Mouse (Mus musculus) MEL (cell line): ENCODE data around the gene Alox5ap. TPM values are rescaled to one million over a fixed set of nuclear protein-coding genes. Genes with fewer than 3 reads are reported as not detected.

Experiments used
- DNase-seq: peaks from one replicate; pipeline ENCODE4 v3.0.0; 2011; ENCODE audit warnings: low read depth, low spot score
- H3K27ac ChIP-seq: 2 replicates; pipeline ENCODE4 v1.5.1; 2012; ENCODE audit warnings: low read depth, mild to moderate bottlenecking, control low read depth, low read length, moderate library complexity; ENCODE audit not compliant: control insufficient read depth
- H3K27me3 ChIP-seq, 2 experiments: fragments of 150-350 bp in 1 of 2; sonication (generic) in 1 of 2; 2 replicates each; pipeline ENCODE4 v1.6.1; 2012; ENCODE audit warnings: low read length in 2 of 2, mild to moderate bottlenecking in 2 of 2, improper control_type of control experiment in 1 of 2, moderate library complexity in 1 of 2; ENCODE audit not compliant: insufficient read depth in 2 of 2, control insufficient read depth in 1 of 2
- H3K36me3 ChIP-seq, 2 experiments: 2 replicates each; pipeline ENCODE4 v1.6.1; 2012 to 2014; ENCODE audit warnings: low read length in 2 of 2, improper control_type of control experiment in 1 of 2, inconsistent platforms in 1 of 2, mild to moderate bottlenecking in 1 of 2; ENCODE audit not compliant: insufficient read depth in 2 of 2, control insufficient read depth in 1 of 2
- H3K4me1 ChIP-seq, 2 experiments: fragments of 150-350 bp in 1 of 2; sonication (generic) in 1 of 2; 2 replicates each; pipeline ENCODE4 v1.6.1; 2012; ENCODE audit warnings: low read length in 2 of 2, improper control_type of control experiment in 1 of 2, mild to moderate bottlenecking in 1 of 2; ENCODE audit not compliant: insufficient read depth in 2 of 2, control insufficient read depth in 1 of 2
- H3K4me3 ChIP-seq, 2 experiments: fragments of 150-350 bp in 1 of 2; sonication (generic) in 1 of 2; 2 replicates each; pipeline ENCODE4 v1.5.1; 2012; ENCODE audit warnings: low read depth in 2 of 2, low read length in 2 of 2, mild to moderate bottlenecking in 2 of 2, moderate library complexity in 2 of 2, control low read depth in 1 of 2, improper control_type of control experiment in 1 of 2; ENCODE audit not compliant: control insufficient read depth in 1 of 2, insufficient read depth in 1 of 2
- H3K79me2 ChIP-seq: 2 replicates; pipeline ENCODE4 v1.6.1; 2012; ENCODE audit warnings: mild to moderate bottlenecking, low read length, moderate library complexity; ENCODE audit not compliant: control insufficient read depth, poor library complexity, insufficient read depth
- H3K9ac ChIP-seq: 2 replicates; pipeline ENCODE4 v1.6.1; 2012; ENCODE audit warnings: low read depth, mild to moderate bottlenecking, control low read depth, low read length, moderate library complexity; ENCODE audit not compliant: control insufficient read depth, poor library complexity, severe bottlenecking
- H3K9me3 ChIP-seq: fragments of 150-350 bp; sonication (generic); replicated peaks from 2 replicates; pipeline ENCODE4 v1.6.1; 2012; ENCODE audit warnings: mild to moderate bottlenecking, low read length, improper control_type of control experiment, moderate library complexity; ENCODE audit not compliant: insufficient read depth
- CHD2 ChIP-seq: IDR thresholded peaks from 2 replicates; pipeline ENCODE4 v1.6.1; 2011; ENCODE audit warnings: low read length, improper control_type of control experiment
- CTCF ChIP-seq, 3 experiments: IDR thresholded peaks in 2 of 3; conservative IDR thresholded peaks in 1 of 3; 2 replicates each; pipeline ENCODE4 v1.5.1; 2011 to 2012; ENCODE audit warnings: low read length in 3 of 3, low read depth in 2 of 3, mild to moderate bottlenecking in 2 of 3, improper control_type of control experiment in 1 of 3, inconsistent platforms in 1 of 3, mixed read lengths in 1 of 3, moderate library complexity in 1 of 3; ENCODE audit not compliant: control insufficient read depth in 1 of 3, insufficient read depth in 1 of 3, poor library complexity in 1 of 3, severe bottlenecking in 1 of 3
- ETS1 ChIP-seq: IDR thresholded peaks from 2 replicates; pipeline ENCODE4 v1.6.1; 2012; ENCODE audit warnings: low read depth, mild to moderate bottlenecking, inconsistent platforms, low read length, improper control_type of control experiment, moderate library complexity
- GABPA ChIP-seq: IDR thresholded peaks from 2 replicates; pipeline ENCODE4 v1.6.1; 2012; ENCODE audit warnings: low read depth, mild to moderate bottlenecking, inconsistent platforms, low read length, improper control_type of control experiment, moderate library complexity
- JUND ChIP-seq: IDR thresholded peaks from 2 replicates; pipeline ENCODE4 v1.6.1; 2011; ENCODE audit warnings: low read depth, mild to moderate bottlenecking, improper control_type of control experiment, low read length
- MAX ChIP-seq: IDR thresholded peaks from 2 replicates; pipeline ENCODE4 v1.6.1; 2011; ENCODE audit warnings: low read length, improper control_type of control experiment
- MEF2A ChIP-seq: IDR thresholded peaks from 2 replicates; pipeline ENCODE4 v1.6.1; 2014; ENCODE audit warnings: low read depth, mild to moderate bottlenecking, inconsistent platforms, low read length, improper control_type of control experiment; ENCODE audit not compliant: poor library complexity, insufficient replicate concordance, severe bottlenecking; ENCODE audit errors: extremely low read depth
- MYC ChIP-seq: IDR thresholded peaks from 2 replicates; pipeline ENCODE4 v1.6.1; 2011; ENCODE audit warnings: low read depth, mild to moderate bottlenecking, low read length, improper control_type of control experiment, moderate library complexity
- NRF1 ChIP-seq: IDR thresholded peaks from 2 replicates; pipeline ENCODE4 v1.6.1; 2014; ENCODE audit warnings: low read depth, mild to moderate bottlenecking, inconsistent platforms, low read length, improper control_type of control experiment, moderate library complexity; ENCODE audit not compliant: poor library complexity, insufficient read depth, severe bottlenecking
- POLR2A ChIP-seq, 2 experiments: IDR thresholded peaks; 2 replicates each; pipeline ENCODE4 v1.6.1; 2011 to 2012; ENCODE audit warnings: low read length in 2 of 2, mild to moderate bottlenecking in 2 of 2, control low read depth in 1 of 2, improper control_type of control experiment in 1 of 2, low read depth in 1 of 2, moderate library complexity in 1 of 2; ENCODE audit not compliant: control insufficient read depth in 1 of 2, insufficient read depth in 1 of 2, poor library complexity in 1 of 2
- POLR2AphosphoS5 ChIP-seq: IDR thresholded peaks from 2 replicates; pipeline ENCODE4 v1.6.1; 2012; ENCODE audit warnings: low read depth, borderline replicate concordance, mild to moderate bottlenecking, inconsistent platforms, low read length, moderate library complexity, mixed read lengths
- SIN3A ChIP-seq: IDR thresholded peaks from 2 replicates; pipeline ENCODE4 v1.6.1; 2012; ENCODE audit warnings: low read length, improper control_type of control experiment, inconsistent platforms
- TAL1 ChIP-seq: IDR thresholded peaks from 2 replicates; pipeline ENCODE4 v1.6.1; 2012; ENCODE audit warnings: mild to moderate bottlenecking, inconsistent platforms, low read length, moderate library complexity, mixed read lengths
- TBP ChIP-seq: IDR thresholded peaks from 2 replicates; pipeline ENCODE4 v1.8.0; 2011; ENCODE audit warnings: low read depth, low read length, improper control_type of control experiment
- TCF12 ChIP-seq: IDR thresholded peaks from 2 replicates; pipeline ENCODE4 v1.6.1; 2014; ENCODE audit warnings: low read depth, mild to moderate bottlenecking, inconsistent platforms, low read length, improper control_type of control experiment, moderate library complexity
- USF1 ChIP-seq: IDR thresholded peaks from 2 replicates; pipeline ENCODE4 v1.6.1; 2014; ENCODE audit warnings: low read depth, mild to moderate bottlenecking, inconsistent platforms, low read length, improper control_type of control experiment, moderate library complexity
- ZC3H11A ChIP-seq: IDR thresholded peaks from 2 replicates; pipeline ENCODE4 v1.6.1; 2012; ENCODE audit warnings: low read depth, mild to moderate bottlenecking, inconsistent platforms, low read length, improper control_type of control experiment
- polyA plus RNA-seq, 2 experiments: library from polyadenylated mRNA; stranded (reverse) in 1 of 2; unstranded in 1 of 2; fragments of >175 nt in 1 of 2; fragments of >200 nt in 1 of 2; gene quantifications; 2 replicates each; pipeline versions ENCODE4 v1.2.1 to v1.2.4; 2012; ENCODE audit warnings: low replicate concordance in 2 of 2, low read depth in 1 of 2; ENCODE audit not compliant: insufficient read length in 2 of 2, insufficient read depth in 1 of 2, missing spikeins in 1 of 2
- total RNA-seq: library from RNA; depleted of rRNA; stranded (reverse); fragments of 300-350 nt; gene quantifications from 2 replicates; pipeline ENCODE4 v1.2.3, GENCODE M21; 2012

Gene Alox5ap
- total and polyA plus RNA-seq, 3 experiments: 56.4 to 157 TPM; not detected in 1

DNA sequence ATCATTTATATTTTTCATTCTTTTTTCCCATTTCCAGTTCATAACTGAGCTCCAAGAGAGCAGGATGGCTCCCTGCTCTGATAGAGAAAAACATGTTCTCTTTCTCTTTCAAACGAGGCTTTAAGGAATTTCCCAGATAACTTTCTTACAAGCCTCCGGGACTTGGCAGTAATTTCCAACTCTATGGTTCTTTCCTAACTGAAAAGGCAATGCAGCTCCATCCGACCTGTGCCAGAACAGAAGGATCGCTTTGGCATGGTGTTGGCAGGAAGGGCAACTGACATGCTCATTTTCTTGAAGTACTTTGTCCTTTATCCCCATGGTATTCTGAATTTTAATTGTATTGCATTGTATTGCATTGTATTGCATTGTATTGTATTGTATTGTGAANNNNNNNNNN is 33.7 kb downstream of the Alox5ap start:
- no peak for TF ChIP-seq TCF12
- no peak for TF ChIP-seq USF1
- no peak for TF ChIP-seq MAX
- no peak for TF ChIP-seq MYC
- no peak for TF ChIP-seq ZC3H11A
- no peak for TF ChIP-seq CHD2
- no peak for TF ChIP-seq TAL1
- TF ChIP-seq MEF2A: no peak
- no peak for TF ChIP-seq POLR2AphosphoS5
- TF ChIP-seq SIN3A: no peak
- TF ChIP-seq NRF1: no peak
- no peak for TF ChIP-seq JUND
- TF ChIP-seq GABPA: no peak
- no peak for TF ChIP-seq CTCF (IDR thresholded peaks at IDR 0.05 in 2 of 3, conservative IDR thresholded peaks at IDR 0.05 in 1 of 3; ENCODE audit: control insufficient read depth in 1 of 3, insufficient read depth in 1 of 3, low read depth in 2 of 3, low read length in 3 of 3, poor library complexity in 1 of 3, severe bottlenecking in 1 of 3)
- TF ChIP-seq ETS1: no peak
- no peaks in the 10 kb centered on the region for H3K36me3 ChIP-seq

GRCm38 (mm10) chr5:149312884-149313652 is 48.5 kb downstream of the Alox5ap start:
- no peaks in the 10 kb centered on the region for H3K4me1 ChIP-seq
- H3K4me3 ChIP-seq: no peak overlapping the region
- H3K9me3 ChIP-seq: no peaks in the 10 kb centered on the region
- TF ChIP-seq POLR2A (IDR thresholded peaks at IDR 0.05; ENCODE audit: control insufficient read depth in 1 of 2, insufficient read depth in 1 of 2, low read depth in 1 of 2, low read length in 2 of 2, poor library complexity in 1 of 2) (no peak), TBP (no peak)
- no peaks in the 10 kb centered on the region for H3K36me3 ChIP-seq
- no peaks in the 10 kb centered on the region for H3K79me2 ChIP-seq
- H3K27me3 ChIP-seq: no peaks in the 10 kb centered on the region
- H3K27ac ChIP-seq: no peak overlapping the region
- DNase-seq: no peak
- H3K9ac ChIP-seq: no peak overlapping the region

More for the DNA sequence above, 33.7 kb downstream of the Alox5ap start:
- no peak overlapping the region for H3K4me3 ChIP-seq
- H3K9ac ChIP-seq: no peak overlapping the region
- H3K4me1 ChIP-seq: no peaks in the 10 kb centered on the region
- H3K79me2 ChIP-seq: no peaks in the 10 kb centered on the region
- no peak for DNase-seq
- no peak overlapping the region for H3K27ac ChIP-seq
- no peaks in the 10 kb centered on the region for H3K9me3 ChIP-seq
- H3K27me3 ChIP-seq: no peaks in the 10 kb centered on the region
